Mouse (Mus musculus): ENCODE results near the gene Spata5.

DNA sequence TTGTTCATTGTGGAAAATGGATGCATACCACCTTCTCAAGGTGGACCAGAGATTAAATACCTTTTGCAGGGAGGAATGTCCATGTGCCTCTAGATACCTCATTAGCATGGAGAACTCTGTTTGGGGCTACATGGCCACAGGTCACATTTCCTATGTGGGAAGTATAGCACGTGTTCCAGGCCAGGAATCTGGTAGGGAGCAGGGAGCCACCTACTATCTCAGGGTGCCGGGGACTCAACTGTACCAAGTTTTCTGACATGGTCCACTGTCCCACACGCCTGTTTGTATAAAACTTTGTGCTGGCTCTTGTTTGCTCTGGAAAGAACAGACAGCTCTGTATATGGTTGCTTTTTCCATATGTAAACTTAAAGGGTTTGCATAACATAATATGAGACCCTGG lies 158.0 kb downstream of the Spata5 start:
- no peak for TF ChIP-seq CTCF (IDR thresholded peaks at IDR 0.05 in 2 of 3, conservative IDR thresholded peaks at IDR 0.05 in 1 of 3; ENCODE audit: control insufficient read depth in 1 of 3, insufficient read depth in 1 of 3, low read depth in 2 of 3, low read length in 3 of 3, poor library complexity in 1 of 3, severe bottlenecking in 1 of 3)
- TF ChIP-seq RCOR1 (IDR thresholded peaks at IDR 0.05; ENCODE audit: low read depth, low read length), result no peak
- TF ChIP-seq MEF2A (IDR thresholded peaks at IDR 0.05; ENCODE audit: extremely low read depth, insufficient replicate concordance, low read depth, low read length, poor library complexity, severe bottlenecking), result no peak
- TF ChIP-seq NRF1 (IDR thresholded peaks at IDR 0.05; ENCODE audit: insufficient read depth, low read depth, low read length, poor library complexity, severe bottlenecking), result no peak
- no peak for TF ChIP-seq GATA1 (IDR thresholded peaks at IDR 0.05; ENCODE audit: low read depth, low read length)
- TF ChIP-seq EP300 (IDR thresholded peaks at IDR 0.05; ENCODE audit: low read depth in 1 of 2, low read length in 2 of 2), result no peak
- no peak for TF ChIP-seq ZMIZ1 (IDR thresholded peaks at IDR 0.05; ENCODE audit: low read depth, low read length)

Data from MEL (cell line).